Mouse (Mus musculus) intestine, embryonic 14.5 days (tissue): Measurements from ENCODE around the gene Mlph. TPM values are rescaled to one million over a fixed set of nuclear protein-coding genes. Genes with fewer than 3 reads are reported as not detected.

Source experiments
- ATAC-seq: fragments of 200-750 bp; cut with Nextera tagmentation; replicated peaks from 2 replicates; pipeline ENCODE4 v1.8.0; 2017; ENCODE audit warnings: low read depth, moderate number of reproducible peaks, moderate TSS enrichment, moderate library complexity; ENCODE audit not compliant: low FRiP score, low TSS enrichment
- DNase-seq: peaks from one replicate; pipeline ENCODE4 v3.0.0-alpha.2; 2018; ENCODE audit warnings: low spot score
- H3K27ac ChIP-seq: fragments of 300-500 bp; sonication (generic); 2 replicates; pipeline ENCODE4 v1.5.1; 2014; ENCODE audit warnings: low read depth, mild to moderate bottlenecking, control low read depth
- H3K27me3 ChIP-seq: fragments of 300-500 bp; sonication (generic); replicated peaks from 2 replicates; pipeline ENCODE4 v1.6.1; 2014; ENCODE audit warnings: low read length, control low read depth; ENCODE audit not compliant: control insufficient read depth, insufficient read depth
- H3K36me3 ChIP-seq: fragments of 300-500 bp; sonication (generic); 2 replicates; pipeline ENCODE4 v1.6.1; 2014; ENCODE audit warnings: low read length, control low read depth; ENCODE audit not compliant: control insufficient read depth, insufficient read depth
- H3K4me1 ChIP-seq: fragments of 300-500 bp; sonication (generic); replicated peaks from 2 replicates; pipeline ENCODE4 v1.6.1; 2014; ENCODE audit warnings: low read length, control low read depth, mixed read lengths; ENCODE audit not compliant: control insufficient read depth, insufficient read depth
- H3K4me2 ChIP-seq: fragments of 300-500 bp; sonication (generic); 2 replicates; pipeline ENCODE4 v1.6.1; 2014; ENCODE audit warnings: low read length
- H3K4me3 ChIP-seq: fragments of 300-500 bp; sonication (generic); 2 replicates; pipeline ENCODE4 v1.5.1; 2014; ENCODE audit warnings: low read depth, low read length, control low read depth, mixed read lengths
- H3K9ac ChIP-seq: fragments of 300-500 bp; sonication (generic); 2 replicates; pipeline ENCODE4 v1.6.1; 2014; ENCODE audit warnings: mild to moderate bottlenecking, low read length
- H3K9me3 ChIP-seq: fragments of 300-500 bp; sonication (generic); 2 replicates; pipeline ENCODE4 v1.6.1; 2016; ENCODE audit warnings: low read length, control low read depth; ENCODE audit not compliant: control insufficient read depth
- WGBS: fragments of 180-500 bp; shearing (Covaris S2); extraction: QIAGEN DNeasy Blood & Tissue Kit; methylation state at CpG from one replicate; pipeline ENCODE4 v1.1.7; 2014; 5-methylcytosine and 5-hydroxymethylcytosine counted together
- polyA plus RNA-seq: library from polyadenylated mRNA; unstranded; fragments of >200 nt; fragmentation: Nextera tagmentation; extraction: Ambion mirVana; gene quantifications from 2 replicates; pipeline ENCODE4 v1.2.1, GENCODE M21; 2014

The Mlph gene
- polyA plus RNA-seq, 1 experiment from 2014 or later = 0.96 TPM

GRCm38 (mm10) chr1:90981346-90981745 is 66.5 kb downstream of the Mlph start:
- Histone ChIP-seq H3K4me2 (no peak overlapping the region), H3K27ac (no peak overlapping the region), H3K4me3 (no peak overlapping the region), H3K9me3 (no peaks in the 10 kb centered on the region), H3K36me3 (no peaks in the 10 kb centered on the region), H3K4me1 (0 out of 2 replicates have a peak, but pooled peaks cover 4% of the 10 kb centered on the region), H3K27me3 (no peaks in the 10 kb centered on the region), H3K9ac (no peak overlapping the region)
- no peak for DNase-seq
- no peak for ATAC-seq
- WGBS = 65% methylated on average over 3 of the region's 3 CpGs

- H3K27ac ChIP-seq = no peak overlapping the region
- 96% methylated on average over 1 of the region's 1 CpGs for WGBS
Measured at GRCm38 (mm10) chr1:90995916-90996315, 81.0 kb downstream of the Mlph start.

GRCm38 (mm10) chr1:90997136-90997535 is 82.3 kb downstream of the Mlph start:
- Histone ChIP-seq H3K36me3 (no peaks in the 10 kb centered on the region), H3K4me2 (no peak overlapping the region), H3K27me3 (no peaks in the 10 kb centered on the region), H3K9me3 (peaks cover 4% of the 10 kb centered on the region; the same call in 1 of the 2 replicates), H3K4me1 (peaks cover 9% of the 10 kb centered on the region; the same call in 1 of the 2 replicates), H3K9ac (no peak overlapping the region), H3K4me3 (no peak overlapping the region), H3K27ac (no peak overlapping the region)
- DNase-seq (no peak), ATAC-seq (no peak)
- WGBS = 56% methylated on average over 4 of the region's 4 CpGs

More at GRCm38 (mm10) chr1:90995916-90996315, 81.0 kb downstream of the Mlph start:
- Histone ChIP-seq H3K36me3 (no peaks in the 10 kb centered on the region), H3K9ac (no peak overlapping the region), H3K27me3 (no peaks in the 10 kb centered on the region), H3K4me1 (peaks cover 9% of the 10 kb centered on the region; the same call in 1 of the 2 replicates), H3K4me3 (no peak overlapping the region), H3K4me2 (no peak overlapping the region), H3K9me3 (peaks cover 4% of the 10 kb centered on the region; the same call in 1 of the 2 replicates)
- DNase-seq (no peak), ATAC-seq (no peak)

- no peak overlapping the region for H3K27ac ChIP-seq
- no peak overlapping the region for H3K9ac ChIP-seq
- H3K9me3 ChIP-seq = peaks cover 4% of the 10 kb centered on the region; the same call in 1 of the 2 replicates
- ATAC-seq (no peak), DNase-seq (no peak)
- H3K27me3 ChIP-seq = no peaks in the 10 kb centered on the region
- peak overlapping the region; percentile 98 for H3K4me2 ChIP-seq
- H3K36me3 ChIP-seq = no peaks in the 10 kb centered on the region
- 84% methylated on average over 5 of the region's 5 CpGs for WGBS
- H3K4me3 ChIP-seq = no peak overlapping the region
- H3K4me1 ChIP-seq = peaks cover 9% of the 10 kb centered on the region; the same call in 1 of the 2 replicates
Measured at GRCm38 (mm10) chr1:90997641-90998040, 82.8 kb downstream of the Mlph start.

GRCm38 (mm10) chr1:90998268-90998890 is 83.5 kb downstream of the Mlph start, which contains the start of gene Lrrfip1:
Lrrfip1 (plus strand) TSS chr1:90998737.
- peak within 1 kb of the TSS; percentile 71 for H3K9ac ChIP-seq
- DNase-seq (peak; percentile 79), ATAC-seq (peak; percentile 85)
- H3K27me3 ChIP-seq = no peaks in the 10 kb centered on the region
- no peak within 1 kb of the TSS for H3K27ac ChIP-seq
- peaks cover 9% of the 10 kb centered on the region; the same call in 1 of the 2 replicates for H3K4me1 ChIP-seq
- peaks cover 4% of the 10 kb centered on the region; the same call in 1 of the 2 replicates for H3K9me3 ChIP-seq
- peak within 1 kb of the TSS; percentile 98 for H3K4me2 ChIP-seq
- 2% methylated on average over 58 of the region's 59 CpGs for WGBS
- peak within 1 kb of the TSS; percentile 60 for H3K4me3 ChIP-seq
- no peaks in the 10 kb centered on the region for H3K36me3 ChIP-seq

GRCm38 (mm10) chr1:90998891-90999611 is 84.2 kb downstream of the Mlph start:
- H3K27me3 ChIP-seq = no peaks in the 10 kb centered on the region
- ATAC-seq (peak; percentile 52; the same call in 1 of the 2 replicates), DNase-seq (peak; percentile 78)

GRCm38 (mm10) chr1:90999911-91000601 is 85.2 kb downstream of the Mlph start:
- ATAC-seq = no peak
- no peak for DNase-seq
- H3K27me3 ChIP-seq = no peaks in the 10 kb centered on the region
- H3K36me3 ChIP-seq = no peaks in the 10 kb centered on the region
- peaks cover 9% of the 10 kb centered on the region; the same call in 1 of the 2 replicates for H3K4me1 ChIP-seq
- 59% methylated on average over 10 of the region's 10 CpGs for WGBS
- H3K4me2 ChIP-seq = peak overlapping the region; percentile 98
- H3K27ac ChIP-seq = no peak overlapping the region
- no peak overlapping the region for H3K4me3 ChIP-seq
- no peak overlapping the region for H3K9ac ChIP-seq
- peaks cover 4% of the 10 kb centered on the region; the same call in 1 of the 2 replicates for H3K9me3 ChIP-seq

More at GRCm38 (mm10) chr1:90998891-90999611, 84.2 kb downstream of the Mlph start:
- Histone ChIP-seq H3K4me2 (peak overlapping the region; percentile 98), H3K9me3 (peaks cover 4% of the 10 kb centered on the region; the same call in 1 of the 2 replicates), H3K36me3 (no peaks in the 10 kb centered on the region), H3K9ac (peak overlapping the region; percentile 71), H3K27ac (no peak overlapping the region), H3K4me1 (peaks cover 9% of the 10 kb centered on the region; the same call in 1 of the 2 replicates), H3K4me3 (peak overlapping the region; percentile 60)
- 2% methylated on average over 41 of the region's 41 CpGs for WGBS
